Mouse (Mus musculus): ENCODE data around the gene Gm42688.
"Not testable (repeated sequence)": the region's sequence is repeated elsewhere in the genome, so short reads cannot be mapped to it uniquely, and the experiment has no call there.

Gm42688 gene

DNA sequence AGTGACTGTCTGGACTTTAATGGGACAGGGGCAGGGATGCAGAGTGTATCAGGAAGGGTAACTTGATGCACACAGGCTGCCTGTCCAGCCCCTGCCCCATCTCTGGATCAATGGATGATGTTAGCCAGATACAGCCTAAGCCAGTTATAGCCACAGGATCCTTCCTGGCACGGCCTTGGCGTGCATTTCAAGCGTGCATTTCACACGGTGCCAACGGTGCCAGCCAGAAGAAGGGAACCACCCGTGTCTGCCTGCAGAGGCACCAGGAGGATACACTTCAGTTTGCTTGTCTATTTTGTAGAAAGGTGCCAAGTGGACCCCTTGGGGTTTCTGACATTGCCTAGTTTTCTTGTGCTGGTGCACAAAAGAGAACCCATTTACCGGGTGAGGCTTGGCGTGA lies 38.6 kb downstream of the Gm42688 start:
- DNase-seq (ENCODE audit: low read depth, low spot score), result no peak

DNA sequence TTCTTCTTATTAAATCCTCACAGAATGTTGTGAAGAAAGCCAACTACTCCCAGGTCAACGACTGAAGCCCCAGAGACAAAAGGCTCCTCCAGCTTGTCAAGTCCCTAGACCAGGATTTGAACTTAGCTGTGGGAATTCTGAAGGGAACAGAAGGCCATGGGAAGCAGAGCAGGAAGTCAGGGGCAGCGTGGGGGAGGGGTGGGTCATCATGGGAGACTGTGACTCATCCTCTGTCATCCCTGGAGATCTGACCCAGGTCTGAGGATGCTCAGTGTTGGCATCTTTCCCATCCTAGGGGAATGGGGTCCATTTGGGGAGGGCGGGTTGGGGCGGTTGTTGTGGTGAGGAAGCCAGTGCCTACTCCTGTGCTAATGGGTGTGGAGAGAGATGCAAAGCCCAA lies 40.2 kb downstream of the Gm42688 start:
- no peak for DNase-seq (ENCODE audit: low read depth, low spot score)

GRCm38 (mm10) chr6:83142211-83142731 lies 40.9 kb downstream of the Gm42688 start:
- DNase-seq (ENCODE audit: low read depth, low spot score), result no peak

DNA sequence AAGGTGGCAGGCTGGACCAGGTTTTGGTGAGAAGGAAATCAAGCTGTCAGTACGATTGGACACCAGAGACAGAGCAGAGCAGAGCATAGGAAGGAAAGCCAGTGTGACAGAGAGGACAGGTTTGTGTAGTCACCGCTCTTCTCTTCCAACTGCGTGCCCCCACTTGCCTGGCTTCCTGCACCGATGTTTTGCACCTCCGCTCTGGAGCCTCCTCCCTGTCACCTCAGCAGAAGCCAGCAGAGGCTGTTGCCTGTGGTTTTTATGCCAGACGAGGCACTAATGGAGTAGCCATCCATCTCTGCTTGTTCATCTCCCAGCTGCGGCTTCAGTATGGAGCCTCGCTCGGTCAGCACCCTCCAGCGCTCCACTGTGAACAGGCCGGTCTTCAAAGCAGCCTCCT lies 41.5 kb downstream of the Gm42688 start:
- DNase-seq (ENCODE audit: low read depth, low spot score), result no peak

DNA sequence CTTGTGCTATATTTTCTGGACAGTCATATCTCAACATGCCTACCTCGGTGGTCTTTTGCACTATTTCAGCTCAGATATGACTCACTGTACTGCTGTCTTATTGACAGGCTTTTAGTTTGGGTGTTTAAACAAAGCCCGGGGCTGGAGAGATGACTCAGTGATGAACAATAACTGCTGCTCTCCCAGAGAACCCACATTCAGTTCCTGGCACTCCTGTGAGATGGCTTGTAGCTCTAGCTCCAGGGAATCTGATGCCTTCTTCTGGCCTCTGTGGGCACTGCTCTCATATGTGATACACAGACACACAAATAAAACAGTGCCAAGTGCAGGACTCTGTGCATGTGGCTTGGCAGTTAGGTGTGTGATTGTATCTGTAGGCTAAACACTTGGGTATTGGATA lies 43.8 kb downstream of the Gm42688 start:
- no peak for DNase-seq (ENCODE audit: low read depth, low spot score)

GRCm38 (mm10) chr6:83145805-83146204 lies 44.4 kb downstream of the Gm42688 start:
- DNase-seq (ENCODE audit: low read depth, low spot score), result no peak

GRCm38 (mm10) chr6:83147280-83147679 lies 45.9 kb downstream of the Gm42688 start:
- no peak for DNase-seq (ENCODE audit: low read depth, low spot score)

- DNase-seq (ENCODE audit: low read depth, low spot score), result no peak
Observed at GRCm38 (mm10) chr6:83151721-83152120, 50.3 kb downstream of the Gm42688 start.

- DNase-seq (ENCODE audit: low read depth, low spot score), result no peak
Observed at GRCm38 (mm10) chr6:83153038-83153437, 51.6 kb downstream of the Gm42688 start.

- DNase-seq (ENCODE audit: low read depth, low spot score), result no peak
Observed at GRCm38 (mm10) chr6:83153485-83153884, 52.1 kb downstream of the Gm42688 start.

- no peak for DNase-seq (ENCODE audit: low read depth, low spot score)
Observed at GRCm38 (mm10) chr6:83155552-83156238, 54.3 kb downstream of the Gm42688 start.

DNA sequence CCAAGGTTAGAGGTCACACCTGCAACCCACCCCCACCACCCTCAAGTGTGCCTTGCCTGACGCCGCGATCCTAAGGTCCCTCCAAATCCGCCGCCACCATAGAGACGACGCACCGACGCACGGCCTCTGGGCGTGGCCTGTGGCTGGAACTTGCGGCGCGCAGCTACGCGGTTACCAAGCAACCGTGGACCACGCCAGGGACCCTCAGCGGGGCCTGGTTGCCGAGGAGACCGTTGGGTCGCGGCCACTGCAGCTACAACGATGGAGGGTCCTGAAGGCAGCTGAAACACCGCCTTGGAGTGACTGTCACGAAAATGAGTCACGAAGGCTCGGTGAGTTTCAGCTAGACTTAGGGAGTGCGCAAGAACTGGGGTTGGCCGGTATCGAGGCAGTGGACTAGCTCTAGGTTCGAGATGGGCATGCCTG lies 54.9 kb downstream of the Gm42688 start, which contains the start of the genes Wdr54 and 1700003E16Rik:
Wdr54 (minus strand) TSS at position 139 of the 426 bp plus-strand sequence.
1700003E16Rik (plus strand) TSS at position 146 of the 426 bp plus-strand sequence.
- no peak for DNase-seq (ENCODE audit: low read depth, low spot score)

GRCm38 (mm10) chr6:83159456-83159855 lies 58.0 kb downstream of the Gm42688 start:
- DNase-seq (ENCODE audit: low read depth, low spot score), result not testable (repeated sequence)

All from skeletal muscle tissue, adult 2 months (tissue).